In genomic region chr4:32569995-32570938, GRCm38 (mm10) we compare ENCODE assay signal across 10 mouse cellular contexts. TPM values are rescaled to one million over a fixed set of nuclear protein-coding genes. Genes with fewer than 3 reads are reported as not detected.
A peak's percentile ranks its signal among the peaks of the same experiment; 100 is the strongest.
DNase-seq lines count a peak whose midpoint lies in the region; ATAC-seq and TF ChIP-seq lines count a peak whose summit lies in the region.
"Had no signal": no experiment of that assay in that cellular context is flagged by ENCODE, and none has a peak within 500 bp of the region (broad histone marks: within the 10 kb centered on the region; RNA-seq: fewer than 3 reads in every experiment).

No protein-coding gene starts in this region.

- H3K9ac ChIP-seq in CH12.LX (ENCODE audit: insufficient read depth, low read depth) = no peak overlapping the region
- no peak overlapping the region; the same call in 1 of the 2 replicates for H3K9ac ChIP-seq in embryonic facial prominence, embryonic 11.5 days (replicated peaks; ENCODE audit: low read length)
- no peak overlapping the region for H3K9ac ChIP-seq in intestine, postnatal 0 days (ENCODE audit: low read depth, low read length)

- H3K4me1 ChIP-seq in CH12.LX (ENCODE audit: control insufficient read depth in 1 of 2, insufficient read depth in 2 of 2) = peaks cover 4 to 5% of the 10 kb centered on the region in 2 experiments
- peaks cover 5% of the 10 kb centered on the region; the same call in 1 of the 2 replicates for H3K4me1 ChIP-seq in embryonic facial prominence, embryonic 11.5 days (ENCODE audit: control insufficient read depth, insufficient read depth, low read length)
- H3K4me1 ChIP-seq in intestine, postnatal 0 days (replicated peaks; ENCODE audit: control insufficient read depth, insufficient read depth, low read length) = no peaks in the 10 kb centered on the region

- no peaks in the 10 kb centered on the region for H3K79me2 ChIP-seq in CH12.LX (replicated peaks; ENCODE audit: control insufficient read depth, extremely low read depth, insufficient read depth, poor library complexity, severe bottlenecking)

- no peak overlapping the region for H3K27ac ChIP-seq in CH12.LX (ENCODE audit: insufficient read depth, low read depth)
- H3K27ac ChIP-seq in embryonic facial prominence, embryonic 11.5 days (replicated peaks; ENCODE audit: low read depth, low read length) = no peak overlapping the region
- H3K27ac ChIP-seq in intestine, postnatal 0 days (ENCODE audit: low read depth, low read length) = 0 out of 2 replicates have a peak overlapping the region, but pooled peaks have one; percentile 21

- no peaks in the 10 kb centered on the region for H3K36me3 ChIP-seq in CH12.LX (replicated peaks in 1 of 2; ENCODE audit: control insufficient read depth in 1 of 2, insufficient read depth in 1 of 2, low read length in 1 of 2)
- H3K36me3 ChIP-seq in embryonic facial prominence, embryonic 11.5 days (replicated peaks; ENCODE audit: control insufficient read depth, insufficient read depth, low read depth, low read length) = no peaks in the 10 kb centered on the region; the same call in 1 of the 2 replicates
- H3K36me3 ChIP-seq in intestine, postnatal 0 days (ENCODE audit: control insufficient read depth, insufficient read depth) = no peaks in the 10 kb centered on the region

- no peak for TF ChIP-seq EP300 in CH12.LX (IDR thresholded peaks at IDR 0.05; ENCODE audit: low read length)

- dilution Hi-C loops in CH12.LX (cut with MboI; ENCODE audit: extremely low pct_ligation_motif_present, extremely low pct_unique_long_range_greater_than_20kb, low sequenced_read_pairs) = no loop called here

- peak; percentile 76 for ATAC-seq in frontal cortex, adult (ENCODE audit: low TSS enrichment)
- no peak for ATAC-seq in embryonic facial prominence, embryonic 11.5 days (replicated peaks; ENCODE audit: insufficient number of reproducible peaks, low FRiP score, low TSS enrichment, low read depth)
- peak; percentile 37; the same call in 1 of the 2 replicates for ATAC-seq in intestine, postnatal 0 days

- peak; percentile 12 for TF ChIP-seq RAD21 in CH12.LX (IDR thresholded peaks at IDR 0.05; ENCODE audit: low read depth, low read length)

- no peak overlapping the region for H3K4me2 ChIP-seq in CH12.LX (ENCODE audit: insufficient read depth, low read depth, poor library complexity, severe bottlenecking)
- no peak overlapping the region for H3K4me2 ChIP-seq in embryonic facial prominence, embryonic 11.5 days (ENCODE audit: low read depth, low read length)
- no peak overlapping the region; the same call in 1 of the 2 replicates for H3K4me2 ChIP-seq in intestine, postnatal 0 days (replicated peaks; ENCODE audit: low read depth)

- no peak for DNase-seq in frontal cortex, postnatal 25 days (ENCODE audit: low spot score in 2 of 2)
- DNase-seq in CH12.LX (ENCODE audit: extremely low read depth) = no peak
- peak; percentile 40 for DNase-seq in embryonic facial prominence, embryonic 11.5 days (ENCODE audit: low spot score)
- peak; percentile 41 for DNase-seq in lung, postnatal 10 days
- DNase-seq in skeletal muscle tissue, adult 2 months (ENCODE audit: low read depth, low spot score) = peak; percentile 48
- DNase-seq in urinary bladder, postnatal 25 days (ENCODE audit: low spot score) = no peak

- no peak for TF ChIP-seq CTCF in CH12.LX (conservative IDR thresholded peaks at IDR 0.05 in 1 of 2, IDR thresholded peaks at IDR 0.05 in 1 of 2; ENCODE audit: low read depth in 2 of 2, low read length in 2 of 2)
- TF ChIP-seq CTCF in intestine, postnatal 0 days (IDR thresholded peaks at IDR 0.05; ENCODE audit: low read depth) = peak; percentile 48

- H3K27me3 ChIP-seq in CH12.LX (replicated peaks) = no peaks in the 10 kb centered on the region
- no peaks in the 10 kb centered on the region for H3K27me3 ChIP-seq in embryonic facial prominence, embryonic 11.5 days (ENCODE audit: control insufficient read depth, insufficient read depth, low read length)
- H3K27me3 ChIP-seq in intestine, postnatal 0 days (replicated peaks; ENCODE audit: control insufficient read depth, insufficient read depth, low read length) = no peaks in the 10 kb centered on the region

- no peak overlapping the region for H3K4me3 ChIP-seq in CH12.LX (replicated peaks in 1 of 3; ENCODE audit: low read depth in 2 of 3, low read length in 2 of 3, poor library complexity in 1 of 3)
- no peak overlapping the region for H3K4me3 ChIP-seq in embryonic facial prominence, embryonic 11.5 days (ENCODE audit: low read depth, low read length)
- H3K4me3 ChIP-seq in intestine, postnatal 0 days (ENCODE audit: low read depth, low read length) = no peak overlapping the region

- TF ChIP-seq POLR2A in CH12.LX (IDR thresholded peaks at IDR 0.05; ENCODE audit: low read depth, low read length) = no peak

- in situ Hi-C loops in CH12.LX (cut with MboI; ENCODE audit: low pct_ligation_motif_present, low pct_unique_long_range_greater_than_20kb, low sequenced_read_pairs) = loop anchor here (10.0 kb wide), 1 partner anchor 515 kb away; no protein-coding TSS in a partner anchor

- 55% methylated on average over 17 of the region's 17 CpGs for WGBS in embryonic facial prominence, embryonic 11.5 days
- 52% methylated on average over 17 of the region's 17 CpGs for WGBS in intestine, postnatal 0 days

- H3K9me3 ChIP-seq in CH12.LX (replicated peaks; ENCODE audit: low read length) = no peaks in the 10 kb centered on the region
- H3K9me3 ChIP-seq in embryonic facial prominence, embryonic 11.5 days (replicated peaks; ENCODE audit: control insufficient read depth, low read length) = no peaks in the 10 kb centered on the region
- no peaks in the 10 kb centered on the region for H3K9me3 ChIP-seq in intestine, postnatal 0 days (ENCODE audit: control insufficient read depth)

TF ChIP-seq in CH12.LX, 34 proteins besides CTCF, POLR2A, EP300 and RAD21:
- no peak for TF ChIP-seq TCF12 (IDR thresholded peaks at IDR 0.05; ENCODE audit: low read depth, low read length)
- no peak for TF ChIP-seq MAFK (IDR thresholded peaks at IDR 0.05; ENCODE audit: insufficient replicate concordance, low read length)
- TF ChIP-seq GABPA (IDR thresholded peaks at IDR 0.05; ENCODE audit: insufficient replicate concordance, low read depth, low read length) = no peak
- no peak for TF ChIP-seq TBP (conservative IDR thresholded peaks at IDR 0.05; ENCODE audit: low read depth, low read length)
- TF ChIP-seq POLR2AphosphoS2 (IDR thresholded peaks at IDR 0.05; ENCODE audit: low read depth, low read length) = no peak
- TF ChIP-seq CHD1 (IDR thresholded peaks at IDR 0.05; ENCODE audit: low read depth, low read length) = no peak
- TF ChIP-seq USF1 (IDR thresholded peaks at IDR 0.05; ENCODE audit: low read depth, low read length) = no peak
- no peak for TF ChIP-seq BHLHE40 (IDR thresholded peaks at IDR 0.05; ENCODE audit: low read depth, low read length)
- TF ChIP-seq USF2 (conservative IDR thresholded peaks at IDR 0.05; ENCODE audit: low read depth, low read length) = no peak
- TF ChIP-seq KAT2A (IDR thresholded peaks at IDR 0.05; ENCODE audit: insufficient replicate concordance, low read length) = no peak
- TF ChIP-seq ZC3H11A (IDR thresholded peaks at IDR 0.05; ENCODE audit: low read depth, low read length) = no peak
- no peak for TF ChIP-seq NELFE (IDR thresholded peaks at IDR 0.05; ENCODE audit: low read depth, low read length)
- no peak for TF ChIP-seq JUND (conservative IDR thresholded peaks at IDR 0.05; ENCODE audit: low read depth, low read length)
- no peak for TF ChIP-seq E2F4 (IDR thresholded peaks at IDR 0.05; ENCODE audit: insufficient replicate concordance, low read depth, low read length)
- TF ChIP-seq UBTF (IDR thresholded peaks at IDR 0.05; ENCODE audit: low read depth, low read length) = no peak
- no peak for TF ChIP-seq RCOR1 (conservative IDR thresholded peaks at IDR 0.05; ENCODE audit: low read depth, low read length)

RNA-seq across cellular contexts. Expression of gene Gja10, which starts 32.3 kb away (rescaled TPM):
- total RNA-seq in CH12.LX (2012; rRNA removed) (not detected in 2 replicates), CH12.LX (2014; rRNA removed) (not detected in 2 replicates)
- 0.13 TPM in 1 of 2 replicates, not detected in the other for polyA plus RNA-seq in CH12.LX (2012; ENCODE audit: insufficient read length, low read depth)
- not detected in 2 replicates for polyA plus RNA-seq in embryonic facial prominence, embryonic 11.5 days (2014; fragmentation: Nextera tagmentation; extraction: Ambion mirVana)
- polyA plus RNA-seq in intestine, postnatal 0 days (2015; fragmentation: Nextera tagmentation; extraction: Ambion mirVana) = not detected in 2 replicates
- total RNA-seq: heart, postnatal 36 days; MEL had no signal

RNA-seq across cellular contexts. Expression of gene Casp8ap2, which starts 45.0 kb away (rescaled TPM):
- total RNA-seq in CH12.LX (2012; rRNA removed) (26.3 and 34.1 TPM in 2 replicates), CH12.LX (2014; rRNA removed) (43.4 and 58.6 TPM in 2 replicates)
- 27.2 and 30.6 TPM in 2 replicates for polyA plus RNA-seq in CH12.LX (2012; ENCODE audit: insufficient read length, low read depth)
- polyA plus RNA-seq in embryonic facial prominence, embryonic 11.5 days (2014; fragmentation: Nextera tagmentation; extraction: Ambion mirVana) = 65.1 and 81.1 TPM in 2 replicates
- polyA plus RNA-seq in intestine, postnatal 0 days (2015; fragmentation: Nextera tagmentation; extraction: Ambion mirVana) = 18.4 and 19.2 TPM in 2 replicates

Comparison
In these comparisons a context has a peak if more than half of its experiments do, and no peak if none do; other contexts are left out.
1. DNase-seq: peak in embryonic facial prominence, embryonic 11.5 days (single experiment), lung, postnatal 10 days (single experiment) and skeletal muscle tissue, adult 2 months (single experiment); none in frontal cortex, postnatal 25 days (0 of 2), CH12.LX (single experiment) and urinary bladder, postnatal 25 days (single experiment).